Mouse (Mus musculus) thymus, adult 2 months (tissue): ENCODE data around the gene Sparc. TPM values are rescaled to one million over a fixed set of nuclear protein-coding genes. Genes with fewer than 3 reads are reported as not detected.

Experiments used
- DNase-seq: peaks from one replicate; pipeline ENCODE4 v3.0.0; 2021
- H3K27ac ChIP-seq: fragments of 200-500 bp; 2 replicates; pipeline ENCODE4 v1.5.1; 2012; ENCODE audit warnings: low read length, control low read depth; ENCODE audit not compliant: control insufficient read depth, insufficient read depth
- H3K27me3 ChIP-seq: fragments of 200-500 bp; 2 replicates; pipeline ENCODE4 v1.6.1; 2012; ENCODE audit warnings: mild to moderate bottlenecking, low read length, moderate library complexity, mixed read lengths; ENCODE audit not compliant: control insufficient read depth, insufficient read depth
- H3K36me3 ChIP-seq: fragments of 200-500 bp; 2 replicates; pipeline ENCODE4 v1.6.1; 2012; ENCODE audit warnings: mild to moderate bottlenecking, low read length, moderate library complexity; ENCODE audit not compliant: control insufficient read depth, insufficient read depth
- H3K4me1 ChIP-seq: fragments of 200-500 bp; replicated peaks from 2 replicates; pipeline ENCODE4 v1.6.1; 2012; ENCODE audit warnings: low read length; ENCODE audit not compliant: control insufficient read depth, insufficient read depth
- H3K4me3 ChIP-seq: fragments of 200-500 bp; 2 replicates; pipeline ENCODE4 v1.5.1; 2012; ENCODE audit warnings: mild to moderate bottlenecking, low read length, control low read depth, moderate library complexity; ENCODE audit not compliant: control insufficient read depth, insufficient read depth
- CTCF ChIP-seq: fragments of 200-500 bp; IDR thresholded peaks from 2 replicates; pipeline ENCODE4 v1.5.1; 2012; ENCODE audit warnings: mild to moderate bottlenecking, control low read depth, low read length, moderate library complexity, borderline replicate concordance; ENCODE audit not compliant: control insufficient read depth, poor library complexity, insufficient read depth; ENCODE audit errors: extremely low read depth
- POLR2A ChIP-seq: fragments of 200-500 bp; IDR thresholded peaks from 2 replicates; pipeline ENCODE4 v1.6.1; 2012; ENCODE audit warnings: mild to moderate bottlenecking, low read length, control low read depth, moderate library complexity; ENCODE audit not compliant: control insufficient read depth, poor library complexity, insufficient read depth; ENCODE audit errors: extremely low read depth
- WGBS: fragments of 180-500 bp; shearing (Covaris S2); methylation state at CpG from one replicate; pipeline ENCODE4 v1.1.7; 2018; 5-methylcytosine and 5-hydroxymethylcytosine counted together
- polyA plus RNA-seq: library from polyadenylated mRNA; depleted of rRNA; stranded (reverse); fragments of >200 nt; gene quantifications from 2 replicates; pipeline ENCODE4 v1.2.3, GENCODE M21; 2012

Gene Sparc
- polyA plus RNA-seq, 1 experiment, result 230 TPM

DNA sequence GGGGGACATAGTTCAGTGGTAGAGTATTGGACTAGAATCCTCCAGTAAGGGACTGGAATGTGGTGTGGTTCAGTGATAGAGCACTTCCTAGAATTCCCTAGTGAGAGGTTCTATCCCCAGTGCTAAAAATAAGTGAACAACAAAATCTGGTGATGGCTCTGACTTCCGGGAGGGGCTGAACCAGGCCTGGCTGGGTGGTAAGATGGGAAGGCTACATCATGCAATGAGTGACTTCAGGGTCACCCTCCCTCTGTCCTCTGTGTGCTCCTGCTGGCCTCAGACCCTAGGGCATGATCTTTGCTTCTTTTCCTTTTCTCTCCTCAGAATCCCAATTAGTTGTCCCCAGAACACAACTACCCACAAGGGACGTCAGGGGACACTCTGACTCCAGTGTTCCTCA is 25.9 kb downstream of the Sparc start:
- TF ChIP-seq CTCF (no peak), POLR2A (no peak)
- Histone ChIP-seq H3K27ac (no peak overlapping the region), H3K36me3 (no peaks in the 10 kb centered on the region), H3K4me3 (no peak overlapping the region), H3K27me3 (no peaks in the 10 kb centered on the region), H3K4me1 (no peaks in the 10 kb centered on the region)
- DNase-seq, result no peak
- 96% methylated on average over 2 of the region's 2 CpGs for WGBS

DNA sequence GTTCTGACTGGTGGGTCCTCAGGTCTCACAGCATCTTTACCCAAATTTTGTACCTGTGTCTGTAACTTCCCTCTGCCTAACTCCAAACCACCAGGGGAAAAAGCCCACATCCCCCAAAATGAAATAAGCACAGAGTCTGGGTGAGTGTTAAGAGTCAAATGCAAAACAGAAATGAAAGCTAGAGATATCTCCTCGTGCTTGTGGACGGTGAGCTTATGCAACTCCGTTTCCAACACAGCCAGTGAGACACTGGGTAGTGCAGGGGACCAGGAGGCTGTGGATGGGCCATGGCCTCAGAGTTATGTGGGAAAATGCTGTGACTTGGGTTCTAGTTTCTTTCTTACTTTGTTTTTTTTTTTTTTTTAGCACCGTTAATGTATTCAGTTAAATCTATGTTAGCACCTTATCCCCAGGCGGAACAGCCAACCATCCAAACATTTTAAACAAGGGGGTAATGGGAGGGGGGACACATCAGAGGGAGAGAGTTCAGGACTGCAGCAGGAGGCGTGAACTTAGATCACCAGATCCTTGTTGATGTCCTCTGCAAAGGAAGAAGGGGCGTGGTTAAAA is 27.8 kb downstream of the Sparc start:
- H3K27me3 ChIP-seq, result no peaks in the 10 kb centered on the region
- TF ChIP-seq POLR2A (no peak), CTCF (no peak)
- no peak for DNase-seq
- no peaks in the 10 kb centered on the region for H3K36me3 ChIP-seq
- no peaks in the 10 kb centered on the region for H3K4me1 ChIP-seq
- no peak overlapping the region for H3K4me3 ChIP-seq
- no peak overlapping the region for H3K27ac ChIP-seq
- 55% methylated on average over 7 of the region's 7 CpGs for WGBS

DNA sequence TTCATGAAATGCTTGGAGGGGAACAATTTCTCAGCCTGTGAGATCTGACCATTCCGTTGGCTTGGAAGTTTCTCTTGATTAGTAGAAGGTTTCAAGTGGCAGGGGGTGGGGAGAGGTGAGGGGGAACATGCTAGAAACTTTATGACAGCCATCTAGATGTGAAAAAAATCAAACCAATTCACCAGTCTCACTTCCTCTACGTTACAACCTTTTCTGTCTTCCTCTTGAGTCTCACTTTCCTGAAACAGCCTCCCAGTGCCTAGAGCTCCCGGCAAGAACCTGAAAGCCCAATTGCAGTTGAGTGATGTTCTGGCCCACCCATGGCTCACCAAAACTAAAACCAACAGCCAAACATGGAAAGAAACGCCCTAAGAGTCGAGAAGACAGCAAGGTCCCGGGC is 28.4 kb downstream of the Sparc start:
- H3K36me3 ChIP-seq, result no peaks in the 10 kb centered on the region
- 31% methylated on average over 6 of the region's 6 CpGs for WGBS
- H3K4me3 ChIP-seq, result no peak overlapping the region
- no peaks in the 10 kb centered on the region for H3K4me1 ChIP-seq
- H3K27me3 ChIP-seq, result no peaks in the 10 kb centered on the region
- TF ChIP-seq CTCF (no peak), POLR2A (no peak)
- DNase-seq, result no peak
- H3K27ac ChIP-seq, result no peak overlapping the region

DNA sequence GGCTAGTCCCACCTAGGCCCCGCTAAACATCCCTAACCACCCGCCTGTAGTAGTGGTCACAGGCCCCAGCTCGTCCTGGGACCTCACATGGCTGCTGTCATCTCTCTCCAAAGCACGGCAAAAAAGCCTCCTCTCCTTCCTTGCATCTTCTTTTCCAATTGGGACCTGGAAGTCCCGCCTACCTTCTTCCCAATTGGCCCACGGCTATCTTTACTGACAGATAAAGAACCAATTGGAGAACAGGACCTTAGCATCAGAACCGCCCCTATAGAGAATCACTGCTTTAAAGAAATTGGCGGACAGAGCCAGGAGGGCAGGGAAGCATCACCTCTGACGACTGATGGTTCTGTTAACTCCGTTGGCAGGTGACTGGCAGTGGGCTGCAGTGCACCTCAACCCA is 30.5 kb downstream of the Sparc start:
- no peak overlapping the region for H3K4me3 ChIP-seq
- WGBS, result 94% methylated on average over 10 of the region's 10 CpGs
- no peaks in the 10 kb centered on the region for H3K27me3 ChIP-seq
- no peaks in the 10 kb centered on the region for H3K4me1 ChIP-seq
- H3K27ac ChIP-seq, result no peak overlapping the region
- no peaks in the 10 kb centered on the region for H3K36me3 ChIP-seq
- DNase-seq, result no peak
- no peak for TF ChIP-seq CTCF

DNA sequence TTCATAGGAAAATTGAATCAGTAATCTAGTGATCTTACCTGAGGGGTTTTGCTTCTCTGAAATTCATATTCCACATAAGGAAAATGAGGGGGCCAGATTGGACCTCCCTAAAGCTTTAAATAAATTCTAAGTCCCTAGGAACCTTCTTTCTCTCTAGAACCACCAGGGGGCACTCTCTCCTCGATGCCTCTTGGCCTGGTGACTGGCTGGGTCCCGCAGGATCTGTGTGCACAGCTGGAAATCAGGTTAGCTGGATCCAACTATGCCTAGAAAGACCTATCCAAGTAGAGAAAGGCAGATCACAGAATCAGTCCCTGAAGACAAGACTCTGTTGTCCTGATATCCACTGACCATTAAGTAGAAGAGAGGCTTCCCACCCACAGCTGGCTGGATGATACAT is 33.2 kb downstream of the Sparc start:
- 8% methylated on average over 2 of the region's 2 CpGs for WGBS
- DNase-seq, result peak; percentile 23
- Histone ChIP-seq H3K36me3 (no peaks in the 10 kb centered on the region), H3K27me3 (no peaks in the 10 kb centered on the region), H3K27ac (no peak overlapping the region), H3K4me3 (no peak overlapping the region), H3K4me1 (no peaks in the 10 kb centered on the region)
- TF ChIP-seq CTCF (peak; percentile 61; the same call in 1 of the 2 replicates), POLR2A (no peak)

DNA sequence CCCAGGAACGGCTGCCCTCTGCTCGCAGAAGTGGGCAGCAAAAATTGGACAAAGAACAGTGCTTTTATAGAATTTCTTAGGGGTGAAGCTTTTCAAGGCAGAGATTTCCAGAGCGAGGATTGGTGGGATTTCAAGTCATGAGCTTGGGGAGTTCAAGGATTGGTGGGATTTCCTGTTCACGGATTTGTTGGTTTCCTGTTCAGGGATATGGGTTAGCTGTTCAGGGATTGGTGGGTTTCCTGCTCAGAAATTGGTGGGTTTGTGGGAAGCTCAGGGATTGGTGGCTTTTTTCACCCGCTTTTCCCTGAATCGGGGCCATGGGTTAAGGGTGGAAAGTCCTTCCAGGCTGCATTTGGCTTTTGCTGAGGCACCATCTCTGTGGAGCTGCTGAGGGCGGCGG is 35.4 kb downstream of the Sparc start:
- H3K4me3 ChIP-seq, result no peak overlapping the region
- H3K27me3 ChIP-seq, result no peaks in the 10 kb centered on the region
- no peak overlapping the region for H3K27ac ChIP-seq
- TF ChIP-seq CTCF (no peak), POLR2A (no peak)
- H3K36me3 ChIP-seq, result no peaks in the 10 kb centered on the region
- no peak for DNase-seq
- H3K4me1 ChIP-seq, result no peaks in the 10 kb centered on the region
- WGBS, result 57% methylated on average over 8 of the region's 8 CpGs

DNA sequence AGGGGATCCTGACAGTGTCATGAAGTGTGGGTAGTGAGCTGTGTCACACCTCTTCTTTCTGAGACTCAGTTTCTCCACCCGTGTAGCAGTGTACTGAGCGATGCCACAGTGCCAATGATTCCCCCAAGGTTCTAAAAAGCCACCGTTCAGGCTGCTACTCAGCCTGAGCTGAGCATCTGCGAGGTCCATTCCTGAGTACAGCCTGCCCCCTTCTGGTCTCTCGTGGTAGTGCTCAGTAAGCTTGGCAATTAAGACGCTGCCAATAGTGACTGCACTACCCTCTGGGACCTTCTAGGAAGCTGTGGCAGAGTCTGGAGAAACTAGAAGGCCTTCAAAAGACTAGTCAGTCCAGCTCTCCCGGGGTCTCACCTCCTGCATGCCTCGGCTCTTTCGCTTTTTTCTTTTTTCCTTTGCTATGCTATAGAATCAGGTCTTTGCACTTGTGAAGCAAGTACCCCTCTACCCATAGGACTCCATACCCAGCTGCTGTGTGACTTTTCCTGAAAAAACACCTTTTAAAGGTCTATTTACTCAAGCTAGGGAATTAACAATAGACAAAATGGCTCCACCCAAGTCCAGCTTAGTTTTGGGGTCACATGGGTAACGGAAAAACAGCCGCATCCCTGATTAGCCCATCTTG is 36.4 kb downstream of the Sparc start:
- 20% methylated on average over 11 of the region's 11 CpGs for WGBS
- H3K4me3 ChIP-seq, result no peak overlapping the region
- H3K36me3 ChIP-seq, result no peaks in the 10 kb centered on the region
- no peak overlapping the region for H3K27ac ChIP-seq
- TF ChIP-seq CTCF, result peak; percentile 75; the same call in 1 of the 2 replicates
- TF ChIP-seq POLR2A, result no peak
- no peaks in the 10 kb centered on the region for H3K27me3 ChIP-seq
- H3K4me1 ChIP-seq, result no peaks in the 10 kb centered on the region
- peak; percentile 76 for DNase-seq
